Mouse (Mus musculus) CD8-positive naive resting alpha-beta T cell, adult 57 days (primary cell): ENCODE data around the gene Cnr2. TPM values are rescaled to one million over a fixed set of nuclear protein-coding genes. Genes with fewer than 3 reads are reported as not detected.

ENCODE experiments used
- total RNA-seq: library from RNA; stranded (reverse); gene quantifications from one replicate; pipeline ENCODE4 v1.2.4, GENCODE M21; 2023

Cnr2 gene
- total RNA-seq: 34.4 TPM

GRCm38 (mm10) chr4:135895071-135895571 is at the start of gene Cnr2:
Gene Cnr2 (plus strand): TSS chr4:135895394.

DNA sequence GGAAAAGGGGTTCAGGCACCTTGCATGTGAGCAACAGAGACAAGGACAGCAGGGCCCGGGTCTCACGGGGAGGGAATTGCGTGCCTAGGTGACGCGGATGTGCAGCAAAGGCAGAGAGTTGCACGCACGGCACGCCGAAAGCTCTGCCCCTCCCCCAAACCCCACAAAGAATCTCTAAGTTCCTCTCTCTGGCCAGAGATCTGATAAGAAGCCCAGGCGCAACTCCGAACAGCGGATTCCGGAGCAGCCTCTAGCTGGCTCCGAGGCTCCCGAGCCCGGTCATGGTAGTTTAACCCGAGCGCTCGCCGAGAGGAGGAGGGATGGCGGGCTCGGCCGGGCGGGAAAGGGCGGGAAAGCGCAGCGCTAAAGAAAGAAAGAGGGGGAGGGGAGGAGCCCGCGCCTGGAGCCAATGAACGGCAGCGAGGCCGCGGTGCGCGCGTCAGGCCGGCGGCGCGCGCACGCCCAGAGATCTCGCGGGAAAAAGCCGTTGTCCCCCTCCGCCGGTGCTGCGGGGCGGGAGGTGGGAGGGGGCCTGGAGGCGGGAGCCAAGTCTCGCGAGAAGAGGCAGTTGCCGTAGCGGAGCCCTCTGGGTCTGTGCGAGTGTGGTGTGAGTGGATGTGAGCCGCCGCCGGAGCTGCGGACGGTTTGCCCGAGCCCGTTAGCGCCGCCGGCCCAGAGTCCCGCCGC is 39.5 kb upstream of the Cnr2 start, which contains the start of gene Srsf10:
Gene Srsf10, plus strand, starts transcription at position 212 of the 687 bp plus-strand sequence.

DNA sequence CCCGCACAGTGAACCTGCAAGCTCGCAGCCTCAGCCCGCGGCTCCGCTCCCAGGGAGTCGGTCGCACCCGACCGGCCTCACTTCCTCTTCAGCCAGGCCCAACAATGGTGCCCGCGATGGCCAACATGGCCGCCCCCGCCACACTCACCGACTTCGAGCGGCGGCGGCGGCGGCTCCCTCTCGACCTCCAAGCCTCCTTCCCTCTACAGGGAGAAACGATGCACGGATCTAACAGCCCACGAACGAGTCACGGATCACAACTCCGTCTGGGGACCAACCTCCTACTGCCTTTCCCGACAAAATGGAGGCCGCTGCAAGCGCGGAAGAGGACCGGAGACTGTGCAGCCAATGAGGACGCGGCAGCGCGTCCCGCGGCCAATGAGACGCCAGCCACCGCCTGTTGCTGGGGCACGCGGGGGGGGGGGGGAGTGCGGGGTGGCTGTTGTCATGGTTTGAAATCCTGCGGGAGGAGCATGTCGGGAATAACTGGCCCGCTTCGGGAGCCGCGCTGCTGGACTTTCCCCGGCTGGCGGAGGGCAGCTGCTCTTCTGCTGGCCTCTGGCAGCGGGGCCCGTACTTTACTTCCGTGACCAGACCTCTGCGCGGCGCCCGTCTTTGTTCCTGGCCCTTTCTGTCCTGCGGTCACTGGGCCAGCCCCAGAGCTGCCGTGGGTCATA is 21.5 kb upstream of the Cnr2 start, which contains the start of gene Pnrc2:
Gene Pnrc2, minus strand, starts transcription at position 325 of the 677 bp plus-strand sequence.

DNA sequence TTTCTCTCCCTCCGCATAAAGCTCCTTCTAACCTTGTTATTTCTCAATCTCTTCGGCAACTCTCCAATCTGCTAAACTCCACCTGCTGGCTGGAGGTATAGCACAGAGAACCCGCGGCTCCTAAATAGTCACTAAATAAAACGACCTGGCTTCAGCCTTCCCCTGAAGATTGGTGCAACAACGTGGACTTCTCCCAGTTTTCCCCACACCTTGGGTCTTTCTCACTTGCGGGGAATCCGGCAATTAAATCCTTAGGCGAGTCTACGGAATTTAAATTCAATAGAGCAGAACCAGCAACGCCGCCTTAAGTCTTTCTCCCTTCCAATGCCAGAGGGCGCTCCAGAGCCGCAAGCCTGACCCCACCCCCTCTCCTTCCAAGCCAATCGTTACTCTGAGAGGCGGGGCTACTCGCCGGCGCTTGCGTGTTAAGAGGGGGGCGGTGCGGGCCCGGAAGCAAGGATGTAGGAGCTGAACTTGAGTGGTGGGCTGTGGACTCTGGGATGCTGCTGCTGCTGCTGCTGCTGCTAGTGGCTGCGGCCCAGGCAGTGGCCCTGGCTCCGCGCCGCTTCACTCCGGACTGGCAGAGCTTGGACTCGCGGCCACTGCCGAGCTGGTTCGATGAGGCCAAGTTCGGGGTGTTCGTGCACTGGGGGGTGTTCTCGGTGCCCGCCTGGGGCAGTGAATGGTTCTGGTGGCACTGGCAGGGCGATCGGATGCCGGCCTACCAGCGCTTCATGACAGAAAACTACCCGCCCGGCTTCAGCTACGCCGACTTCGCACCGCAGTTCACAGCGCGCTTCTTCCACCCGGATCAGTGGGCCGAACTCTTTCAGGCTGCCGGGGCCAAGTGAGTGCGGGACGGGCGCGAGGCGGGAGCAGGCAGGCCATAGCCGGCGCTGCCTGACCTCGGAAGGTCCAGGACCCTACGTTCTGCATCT is 25.4 kb downstream of the Cnr2 start, which contains the start of gene Fuca1:
Gene Fuca1, plus strand, starts transcription at position 432 of the 938 bp plus-strand sequence.

GRCm38 (mm10) chr4:135946278-135946658 is 51.1 kb downstream of the Cnr2 start, which contains the start of gene Hmgcl:
Gene Hmgcl (plus strand): TSS chr4:135946448.

DNA sequence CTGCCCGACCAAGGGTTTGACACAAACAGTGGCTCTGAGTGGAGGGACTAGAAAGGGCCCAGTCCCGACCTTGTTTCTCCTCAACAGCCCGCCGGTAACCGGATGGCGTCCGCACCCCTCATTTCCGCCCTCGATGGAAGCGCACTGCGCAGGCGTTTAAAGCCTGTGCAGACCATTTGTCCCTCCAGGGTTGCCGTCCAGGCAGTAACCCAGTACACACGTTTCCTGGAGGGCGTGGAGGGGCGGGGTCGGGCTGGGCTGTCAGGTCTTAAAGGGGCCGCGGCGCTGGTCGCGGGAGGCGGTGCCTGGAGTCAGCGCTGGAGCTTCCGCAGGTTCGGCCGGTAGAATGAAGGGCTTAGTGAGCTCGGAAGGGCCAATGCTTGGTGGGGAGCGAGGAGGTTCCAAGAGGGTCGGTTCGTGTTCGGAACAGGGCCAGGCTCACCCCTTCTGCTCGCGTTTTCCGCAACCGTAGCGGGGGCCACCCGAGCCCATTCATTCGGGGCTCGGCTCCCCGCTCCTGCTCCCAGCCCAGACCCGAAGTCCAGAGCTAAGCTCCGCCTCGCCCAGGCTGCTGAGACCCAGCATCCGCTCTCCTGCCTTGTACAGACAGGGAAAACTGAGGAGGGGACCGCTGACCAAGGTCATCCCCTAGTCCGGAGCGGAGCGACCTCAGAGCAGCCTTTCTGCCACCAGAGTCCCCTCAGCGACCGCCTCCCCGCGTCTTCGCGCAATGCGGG is 68.4 kb downstream of the Cnr2 start, which contains the start of gene Gale:
Gene Gale, plus strand, starts transcription at position 271 of the 737 bp plus-strand sequence.

Other genes starting within 250 kb of the Cnr2 start
- not detected for gene Ifnlr1, start 209.1 kb upstream of the Cnr2 start, total RNA-seq
- not detected for gene Il22ra1, start 167.2 kb upstream of the Cnr2 start, total RNA-seq
- gene Myom3, start 135.7 kb upstream of the Cnr2 start, total RNA-seq: not detected
- 112 TPM for gene Srsf10, start 39.6 kb upstream of the Cnr2 start, total RNA-seq
- 84.5 TPM for gene Pnrc2, start 21.5 kb upstream of the Cnr2 start, total RNA-seq
- gene Fuca1, start 25.3 kb downstream of the Cnr2 start, total RNA-seq: 47.9 TPM
- gene Hmgcl, start 51.1 kb downstream of the Cnr2 start, total RNA-seq: 23.6 TPM
- gene Gale, start 68.3 kb downstream of the Cnr2 start, total RNA-seq: 3.9 TPM
- 102 TPM for gene Lypla2, start 77.2 kb downstream of the Cnr2 start, total RNA-seq
- 33.2 TPM for gene Pithd1, start 91.9 kb downstream of the Cnr2 start, total RNA-seq
- gene Eloa, start 126.4 kb downstream of the Cnr2 start, total RNA-seq: 37.6 TPM
- gene Rpl11, start 158.0 kb downstream of the Cnr2 start, total RNA-seq: 1,297 TPM
- gene Id3, start 248.1 kb downstream of the Cnr2 start, total RNA-seq: 24.1 TPM